Mouse (Mus musculus) hematopoietic stem cell, adult 5-6 weeks (primary cell): ENCODE measurements around the gene Lrfn1. TPM values are rescaled to one million over a fixed set of nuclear protein-coding genes. Genes with fewer than 3 reads are reported as not detected.

Experiments
- ATAC-seq, 2 experiments: fragments of 125-278 bp in 1 of 2; replicated peaks in 1 of 2; 2 replicates each; pipeline ENCODE4 v1.8.0; 2016 to 2017; ENCODE audit warnings: inconsistent platforms in 2 of 2, mild to moderate bottlenecking in 2 of 2, moderate number of reproducible peaks in 2 of 2, low read depth in 1 of 2, moderate TSS enrichment in 1 of 2; ENCODE audit not compliant: low FRiP score in 2 of 2, poor library complexity in 2 of 2, severe bottlenecking in 2 of 2, insufficient read depth in 1 of 2, low TSS enrichment in 1 of 2
- total RNA-seq: library from RNA; stranded (forward); fragments of 172-1452, 232-1000 nt; gene quantifications from 2 replicates; pipeline ENCODE4 v1.2.3, GENCODE M21; 2017

Gene Lrfn1
- total RNA-seq, 1 experiment from 2014 or later, result 8.7 TPM

GRCm38 (mm10) chr7:28442688-28443087 lies 9.1 kb upstream of the Lrfn1 start:
- ATAC-seq, result peak; percentile 73 to 81

GRCm38 (mm10) chr7:28444344-28444974 lies 7.3 kb upstream of the Lrfn1 start:
- no peak for ATAC-seq

- peak in 1 of 2 experiments; percentile 38; a peak in 1 of 4 replicates for ATAC-seq
Measured at GRCm38 (mm10) chr7:28446446-28446845, 5.3 kb upstream of the Lrfn1 start.

GRCm38 (mm10) chr7:28447101-28447830 lies 4.5 kb upstream of the Lrfn1 start:
- no peak for ATAC-seq

- no peak for ATAC-seq
Measured at GRCm38 (mm10) chr7:28447865-28448820, 3.6 kb upstream of the Lrfn1 start.

GRCm38 (mm10) chr7:28452361-28453005 lies 703 bp downstream of the Lrfn1 start:
- no peak for ATAC-seq

- no peak for ATAC-seq
Measured at GRCm38 (mm10) chr7:28460361-28460760, 8.6 kb downstream of the Lrfn1 start.

- no peak for ATAC-seq
Measured at GRCm38 (mm10) chr7:28462769-28463168, 11.0 kb downstream of the Lrfn1 start.

GRCm38 (mm10) chr7:28464416-28465212 lies 12.8 kb downstream of the Lrfn1 start:
- ATAC-seq, result peak; percentile 75 to 84

GRCm38 (mm10) chr7:28466721-28467212 lies 15.0 kb downstream of the Lrfn1 start:
- ATAC-seq, result no peak

GRCm38 (mm10) chr7:28467213-28467751 lies 15.5 kb downstream of the Lrfn1 start:
- ATAC-seq, result peak; percentile 29 to 52

- ATAC-seq, result no peak
Measured at GRCm38 (mm10) chr7:28476191-28476590, 24.4 kb downstream of the Lrfn1 start.

GRCm38 (mm10) chr7:28477363-28477762 lies 25.6 kb downstream of the Lrfn1 start:
- ATAC-seq, result no peak

GRCm38 (mm10) chr7:28478854-28479253 lies 27.1 kb downstream of the Lrfn1 start:
- peak in 1 of 2 experiments; percentile 32; a peak in 1 of 4 replicates for ATAC-seq

GRCm38 (mm10) chr7:28482854-28483253 lies 31.1 kb downstream of the Lrfn1 start:
- ATAC-seq, result no peak

- ATAC-seq, result no peak
Measured at GRCm38 (mm10) chr7:28484192-28484591, 32.4 kb downstream of the Lrfn1 start.
